Mouse (Mus musculus) WW6 (cell line): ENCODE measurements around the gene Mical1.

ENCODE experiments used
- DNase-seq: peaks from one replicate; pipeline ENCODE4 v3.0.0-alpha.2; 2013; ENCODE audit warnings: low read depth, low spot score

Mical1 gene

DNA sequence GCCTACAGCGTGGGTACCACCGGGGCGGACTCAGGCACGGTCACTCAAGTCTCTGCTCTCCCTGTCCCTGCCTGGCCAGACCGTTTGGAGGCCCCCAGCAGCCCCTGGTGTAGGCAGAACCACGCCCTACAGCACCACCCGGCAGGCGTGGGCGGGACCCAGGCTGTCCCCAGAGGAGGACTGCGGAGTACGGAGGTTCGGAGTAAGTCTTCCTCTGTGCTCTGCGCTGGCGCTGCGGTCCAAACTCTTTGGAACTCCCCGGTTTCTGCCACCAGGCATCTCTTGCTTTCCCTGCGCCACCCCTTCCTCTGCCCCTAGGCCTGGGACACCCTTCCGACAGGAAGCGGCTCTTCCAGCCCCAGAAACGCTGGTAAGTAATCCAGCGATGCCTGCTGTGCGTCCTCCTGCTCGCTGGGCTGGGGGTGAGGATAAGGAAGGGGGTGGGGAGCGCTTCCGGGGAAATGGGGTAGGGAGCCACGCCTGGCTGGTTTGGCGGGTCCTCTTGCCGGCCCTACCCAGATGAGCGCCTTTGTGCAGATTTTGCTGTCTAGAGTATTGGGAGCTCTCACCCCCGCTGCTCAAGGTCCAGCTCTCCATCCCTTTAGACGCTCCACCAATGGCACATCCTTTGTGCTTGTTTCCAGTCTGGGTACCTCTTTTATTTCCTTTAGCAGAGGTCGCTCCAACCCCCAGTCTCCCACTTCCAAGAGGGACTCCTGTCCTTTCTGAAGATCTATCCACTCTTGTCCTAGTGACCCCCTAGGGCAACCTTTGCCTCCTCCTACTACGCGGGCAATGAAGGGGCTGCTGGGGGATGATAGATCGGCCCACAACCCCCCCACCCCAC, at the start of gene Mical1:
Gene Mical1, plus strand, starts transcription at position 144 of the 847 bp plus-strand sequence.
- no peak for DNase-seq

DNA sequence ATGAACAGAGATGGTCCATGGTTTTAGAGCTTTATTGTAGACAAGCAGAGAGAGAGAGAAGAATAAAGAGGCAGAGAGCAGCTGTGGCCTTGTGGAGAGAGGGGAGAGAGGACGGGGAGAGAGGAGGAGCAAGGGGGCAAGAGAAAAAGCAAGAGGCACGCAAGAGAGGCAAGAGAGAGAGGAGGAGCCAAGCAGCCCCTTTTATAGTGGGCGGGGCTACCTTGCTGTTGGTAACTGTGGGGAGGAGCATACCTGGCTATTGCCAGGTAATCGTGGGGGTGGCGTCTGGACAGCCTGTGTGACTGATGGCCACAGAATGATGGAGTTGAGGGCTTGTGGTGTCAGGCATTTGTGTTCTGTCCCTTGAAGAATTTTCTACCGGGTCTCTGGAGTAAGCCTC, 49.7 kb upstream of the Mical1 start:
- no peak for DNase-seq

DNA sequence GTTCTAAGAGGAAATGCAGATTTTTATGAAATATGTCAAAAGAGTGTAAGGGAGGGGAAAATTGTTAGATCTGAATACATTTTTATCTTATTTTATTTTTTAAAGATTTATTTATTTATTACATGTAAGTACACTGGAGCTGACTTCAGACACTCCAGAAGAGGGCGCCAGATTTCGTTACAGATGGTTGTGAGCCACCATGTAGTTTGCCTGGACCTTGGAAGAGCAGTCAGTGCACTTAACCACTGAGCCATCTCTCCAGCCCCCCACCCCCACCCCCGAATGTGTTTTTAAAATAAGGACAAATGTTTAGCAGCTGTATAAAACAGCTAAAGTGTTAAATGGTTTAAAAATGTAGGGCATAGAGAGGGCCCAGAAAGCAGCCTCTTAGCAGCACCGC, 41.5 kb upstream of the Mical1 start:
- no peak for DNase-seq

DNA sequence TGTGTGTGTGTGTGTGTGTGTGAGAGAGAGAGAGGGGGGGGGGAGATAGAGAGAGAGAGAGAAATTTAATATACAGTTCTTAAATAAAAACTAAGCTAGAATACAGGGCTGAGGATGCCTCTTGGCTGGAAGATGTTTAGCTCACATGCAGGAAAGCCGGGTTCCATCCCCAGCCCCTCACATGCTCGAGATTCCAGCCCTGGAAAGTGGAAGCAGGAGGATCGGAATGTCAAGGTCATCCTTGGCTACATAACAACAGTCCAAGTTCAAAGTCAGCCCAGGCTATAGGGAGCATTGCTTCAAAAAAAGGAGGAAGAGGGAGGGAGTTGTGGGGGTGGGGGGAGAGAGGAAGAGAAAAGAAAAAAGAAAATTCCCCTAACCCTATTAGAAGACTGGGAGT, 41.0 kb upstream of the Mical1 start:
- no peak for DNase-seq

DNA sequence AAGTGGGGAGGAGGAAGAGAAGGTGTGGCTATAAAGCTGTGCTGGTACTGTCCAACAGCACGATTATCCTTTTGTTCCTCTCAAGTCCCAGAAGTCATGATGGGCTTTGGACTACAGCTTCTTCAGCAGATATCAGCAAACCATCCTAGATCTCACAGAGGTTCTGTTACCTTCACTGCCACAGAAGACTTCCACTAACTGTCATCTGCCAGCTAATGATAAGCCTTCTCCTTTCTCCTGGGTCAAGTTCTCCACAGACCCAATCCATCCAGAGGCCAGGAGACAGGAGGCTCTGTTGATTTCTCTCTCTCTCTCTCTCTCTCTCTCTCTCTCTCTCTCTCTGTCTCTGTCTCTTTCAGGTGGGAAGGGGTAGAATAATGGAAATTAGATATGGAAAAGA, 27.9 kb upstream of the Mical1 start:
- DNase-seq: no peak

DNA sequence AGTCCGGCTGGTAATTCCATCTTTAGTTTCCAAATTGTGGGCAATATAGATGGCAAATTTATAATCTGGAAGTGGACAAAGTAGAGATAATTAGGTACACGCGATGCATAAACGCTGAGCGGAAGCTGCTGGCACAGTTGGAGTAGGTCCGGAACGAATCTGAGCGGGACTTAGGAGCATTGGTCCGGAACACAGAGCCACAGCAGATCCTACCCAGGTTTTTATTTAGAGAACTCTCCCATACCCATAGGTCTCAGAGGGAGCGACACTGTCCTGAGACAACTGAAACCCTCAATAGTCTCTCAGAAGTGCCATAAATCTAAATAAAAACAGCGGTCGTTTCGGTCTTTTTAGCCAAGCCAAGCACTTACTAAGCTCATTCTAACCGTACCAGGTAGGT, 26.4 kb upstream of the Mical1 start:
- no peak for DNase-seq

DNA sequence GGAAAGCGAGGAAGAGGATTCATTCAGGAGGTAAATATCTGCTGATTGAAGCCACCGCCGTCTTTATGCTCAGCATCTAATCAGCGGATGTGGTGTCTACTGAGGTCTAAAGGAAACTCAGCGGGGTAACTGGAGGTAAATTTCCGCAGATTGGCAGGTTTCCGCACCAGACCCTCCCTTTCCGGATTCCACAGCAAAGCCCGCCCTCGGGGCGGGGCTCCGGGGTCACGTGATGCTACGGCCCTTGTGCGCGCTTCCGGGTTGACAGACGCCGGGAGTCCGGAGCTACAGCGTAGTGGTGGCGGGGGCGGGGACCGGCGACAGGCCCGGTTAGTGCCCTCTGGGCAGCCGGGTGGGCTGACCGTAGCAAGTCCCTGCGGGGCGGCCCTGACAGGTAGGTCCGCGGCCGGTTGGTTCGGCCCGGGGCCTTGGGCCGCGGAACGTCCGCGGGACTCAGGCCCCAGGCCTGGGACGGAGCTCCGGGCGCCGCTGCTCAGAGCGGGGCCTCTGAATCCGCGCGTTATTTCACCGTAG, 25.9 kb upstream of the Mical1 start, which contains the start of gene Zbtb24:
Gene Zbtb24, plus strand, starts transcription at position 247 of the 534 bp plus-strand sequence.
- DNase-seq: peak; percentile 83

DNA sequence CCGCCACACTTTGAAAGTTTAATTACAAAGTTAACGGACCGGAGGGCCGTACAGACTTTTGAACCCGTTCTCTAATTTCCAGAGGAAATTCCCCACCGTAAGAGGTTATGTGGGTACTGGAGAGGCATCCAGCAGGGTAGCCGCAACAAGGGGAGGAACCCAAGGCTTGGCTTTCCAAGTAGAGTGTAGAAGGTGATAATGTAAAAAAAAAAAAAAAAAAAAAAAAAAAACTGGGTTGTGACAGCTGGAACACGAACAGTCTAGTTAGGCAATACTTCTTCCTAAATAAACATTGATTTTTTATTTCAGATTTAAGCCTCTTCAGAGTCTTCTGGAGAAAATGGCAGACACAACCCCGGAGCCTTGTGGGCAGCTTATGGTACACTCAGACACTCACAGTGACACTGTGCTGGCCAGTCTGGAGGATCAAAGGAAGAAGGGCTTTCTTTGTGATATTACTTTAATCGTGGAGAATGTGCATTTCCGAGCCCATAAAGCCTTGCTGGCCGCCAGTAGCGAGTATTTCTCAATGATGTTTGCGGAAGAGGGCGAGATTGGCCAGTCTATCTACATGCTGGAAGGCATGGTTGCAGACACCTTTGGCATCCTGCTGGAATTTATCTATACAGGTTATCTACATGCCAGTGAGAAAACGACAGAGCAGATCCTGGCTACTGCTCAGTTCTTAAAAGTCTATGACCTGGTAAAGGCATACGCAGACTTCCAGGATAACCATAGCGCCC, 25.2 kb upstream of the Mical1 start:
- DNase-seq: no peak

DNA sequence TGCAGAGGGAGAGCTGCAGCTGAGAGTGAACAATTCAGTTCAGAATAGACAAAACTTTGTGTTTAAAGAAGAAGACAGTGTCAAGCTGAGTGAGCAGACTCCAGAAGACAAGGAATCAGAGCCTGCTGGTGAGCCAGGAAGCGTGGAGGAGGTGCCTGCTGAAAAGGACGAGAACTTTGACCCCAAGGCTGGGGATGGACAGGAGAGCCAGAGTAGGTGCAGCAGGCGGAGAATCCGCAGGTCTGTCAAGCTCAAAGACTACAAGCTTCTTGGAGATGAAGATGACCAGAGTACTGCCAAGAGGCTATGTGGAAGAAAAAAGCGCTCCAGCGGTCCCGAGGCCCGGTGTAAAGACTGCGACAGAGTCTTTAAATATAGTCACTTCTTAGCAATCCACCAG, 24.5 kb upstream of the Mical1 start:
- no peak for DNase-seq

DNA sequence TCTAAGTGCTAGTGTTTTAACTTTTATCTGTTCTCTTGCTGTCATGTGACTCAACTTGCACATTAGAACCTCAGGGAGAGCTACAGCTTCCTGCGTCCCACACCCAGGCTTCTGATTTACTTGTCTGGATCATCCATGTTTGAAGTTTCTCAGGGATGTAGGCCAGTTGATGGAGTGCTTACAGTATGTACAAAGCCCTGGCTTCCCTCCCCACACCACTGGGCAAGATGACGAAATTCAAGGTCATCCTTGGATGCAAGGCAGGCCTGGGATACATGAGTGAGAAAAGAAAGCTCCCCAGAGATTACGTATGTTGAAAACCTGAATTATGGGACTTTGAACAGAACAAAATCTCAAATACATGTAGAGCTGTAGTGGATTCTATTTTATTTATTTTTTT, 23.3 kb upstream of the Mical1 start:
- no peak for DNase-seq

DNA sequence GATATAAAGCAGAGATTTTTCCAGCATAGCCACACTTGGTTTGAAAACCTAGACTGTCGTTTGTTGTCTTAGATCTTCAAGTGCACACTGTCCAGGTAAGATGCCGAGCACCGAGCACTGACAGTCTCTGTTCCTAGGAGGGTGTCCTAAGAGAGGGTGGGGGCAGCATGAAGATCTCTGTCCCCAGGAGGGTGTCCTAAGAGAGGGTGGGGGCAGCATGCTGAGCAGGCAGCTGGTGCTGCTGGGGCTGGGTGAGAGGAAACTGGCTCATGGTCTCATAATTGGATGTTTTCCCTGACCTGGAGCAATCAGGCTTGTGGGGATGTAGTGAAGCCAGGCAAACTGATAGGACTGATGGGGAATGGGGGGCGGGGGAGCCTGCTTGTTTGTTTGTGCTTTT, 16.1 kb upstream of the Mical1 start:
- no peak for DNase-seq

DNA sequence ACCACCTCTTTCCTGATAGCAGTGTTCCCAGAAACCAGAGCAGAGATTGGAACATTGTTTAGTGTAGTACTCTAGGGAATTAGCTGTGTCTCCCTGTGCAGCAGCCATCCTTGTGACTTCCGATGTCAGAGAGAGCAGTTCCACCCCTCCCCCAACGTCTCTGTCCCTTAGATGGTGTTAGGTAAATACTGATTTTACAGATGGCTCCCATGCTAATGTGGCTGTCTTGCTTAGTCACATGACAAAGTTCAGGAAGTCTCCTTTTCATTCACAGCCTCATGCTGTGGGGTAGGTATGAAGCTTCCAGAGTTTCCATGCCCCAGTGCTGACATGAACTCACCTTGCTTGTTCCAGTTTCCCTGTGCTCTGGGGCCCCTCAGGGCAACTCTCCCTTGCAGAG, 15.6 kb upstream of the Mical1 start:
- no peak for DNase-seq

DNA sequence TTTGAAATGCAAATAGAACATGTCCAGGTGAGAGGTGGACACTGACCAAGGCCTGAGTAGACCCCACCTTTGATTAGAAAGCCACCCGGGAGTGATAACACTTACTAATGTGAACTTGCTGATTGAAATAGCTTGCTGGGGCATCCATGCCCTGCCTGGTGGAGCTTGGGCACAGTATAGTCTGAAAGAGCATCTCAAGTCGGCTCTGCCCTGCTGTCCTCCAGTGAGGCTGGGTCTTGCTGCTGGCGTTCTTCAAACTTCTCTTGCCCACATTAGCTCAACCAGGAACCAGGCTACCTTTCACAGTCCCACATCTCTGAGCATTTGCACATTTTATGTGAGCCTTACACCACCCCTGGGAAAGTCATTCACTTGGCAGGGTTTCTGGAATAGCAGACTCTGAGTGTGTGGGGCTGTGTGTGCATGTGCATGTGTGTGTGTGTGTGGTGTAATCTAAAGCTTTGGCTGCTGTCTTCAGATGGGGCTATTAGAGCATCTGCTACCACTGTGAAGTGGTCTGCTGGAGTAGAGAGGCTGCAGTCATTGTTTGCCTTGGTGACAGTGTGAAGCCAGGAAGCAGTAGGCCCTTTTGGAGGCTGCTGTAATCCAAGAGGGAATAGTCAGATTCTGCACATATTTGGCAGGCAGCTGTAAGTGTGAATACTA, 14.9 kb upstream of the Mical1 start:
- DNase-seq: no peak

DNA sequence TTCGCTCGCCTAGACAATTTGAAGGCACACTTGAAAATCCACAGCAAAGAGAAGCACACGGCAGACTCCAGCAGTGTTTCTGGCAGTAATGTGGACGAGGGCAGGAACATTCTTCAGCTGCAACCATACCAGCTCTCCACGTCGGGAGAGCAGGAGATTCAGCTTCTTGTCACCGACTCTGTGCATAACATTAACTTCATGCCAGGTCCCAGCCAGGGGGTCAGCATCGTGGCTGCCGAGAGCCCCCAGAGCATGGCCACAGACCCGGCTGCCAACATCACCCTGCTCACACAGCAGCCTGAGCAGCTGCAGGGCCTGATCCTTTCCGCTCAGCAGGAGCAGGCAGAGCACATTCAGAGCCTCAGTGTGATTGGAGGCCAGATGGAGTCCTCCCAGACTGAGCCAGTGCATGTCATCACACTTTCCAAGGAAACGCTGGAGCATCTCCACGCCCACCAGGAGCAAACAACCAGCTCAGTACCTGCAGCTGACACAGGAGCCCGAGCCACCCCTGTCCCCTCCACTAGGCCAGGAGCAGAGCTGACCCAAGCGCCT, 11.6 kb upstream of the Mical1 start:
- DNase-seq: no peak

DNA sequence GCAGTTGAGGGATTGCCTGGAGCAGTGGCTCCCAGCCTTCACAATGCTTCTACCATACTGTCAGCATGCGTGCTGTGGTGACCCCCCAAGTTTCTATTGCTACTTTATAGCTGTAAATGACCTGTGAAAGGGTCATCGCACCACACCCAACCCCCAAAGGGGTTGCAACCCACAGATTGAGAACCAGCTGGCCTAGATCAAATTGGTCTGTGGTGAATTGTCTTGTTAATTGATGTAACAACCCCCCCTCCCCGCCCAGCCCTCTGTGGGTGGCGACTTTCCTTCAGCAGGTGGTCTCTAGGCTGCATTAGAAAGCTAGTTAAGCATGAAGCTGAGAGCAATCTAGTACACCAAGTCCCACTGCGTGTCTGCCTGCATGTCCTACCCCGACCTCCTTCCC, 8.8 kb upstream of the Mical1 start:
- DNase-seq: peak; percentile 68

DNA sequence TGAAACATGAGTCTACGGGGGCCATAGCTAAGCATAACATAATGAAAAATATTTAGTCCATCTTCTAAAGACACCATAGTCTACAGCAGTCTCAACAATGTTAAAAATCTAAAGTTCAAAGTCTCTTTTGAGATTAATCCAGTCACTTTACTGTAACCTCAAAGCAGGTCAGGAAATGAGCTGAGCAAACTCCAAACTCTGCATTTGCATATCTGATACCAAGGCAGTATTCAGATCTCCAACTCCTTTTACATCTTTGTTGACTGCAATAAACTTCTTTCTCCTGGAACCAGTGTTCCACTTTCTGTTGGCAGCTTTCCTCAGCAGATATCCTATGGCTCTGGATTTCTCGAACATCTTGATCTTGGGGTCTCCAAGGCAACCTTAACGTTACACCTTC, 5.4 kb upstream of the Mical1 start:
- no peak for DNase-seq

DNA sequence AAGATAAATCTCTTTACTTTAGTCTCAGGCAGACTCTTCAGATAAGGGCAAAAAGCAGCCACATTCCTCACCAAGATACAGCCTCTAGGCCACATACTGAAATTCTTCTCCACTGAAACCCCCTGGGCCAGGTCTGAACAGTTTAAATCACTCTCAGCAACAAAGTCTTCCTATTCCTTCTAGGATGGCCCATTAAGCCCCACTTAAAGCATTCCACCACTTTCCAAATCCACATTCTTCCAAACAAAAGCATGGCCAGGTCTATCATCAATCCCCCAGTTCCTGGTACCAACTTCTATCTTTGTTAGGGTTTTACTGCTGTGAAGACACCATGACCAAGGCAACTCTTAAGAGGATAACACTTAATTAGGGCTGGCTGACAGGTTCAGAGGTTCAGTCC, 3.6 kb upstream of the Mical1 start:
- no peak for DNase-seq

DNA sequence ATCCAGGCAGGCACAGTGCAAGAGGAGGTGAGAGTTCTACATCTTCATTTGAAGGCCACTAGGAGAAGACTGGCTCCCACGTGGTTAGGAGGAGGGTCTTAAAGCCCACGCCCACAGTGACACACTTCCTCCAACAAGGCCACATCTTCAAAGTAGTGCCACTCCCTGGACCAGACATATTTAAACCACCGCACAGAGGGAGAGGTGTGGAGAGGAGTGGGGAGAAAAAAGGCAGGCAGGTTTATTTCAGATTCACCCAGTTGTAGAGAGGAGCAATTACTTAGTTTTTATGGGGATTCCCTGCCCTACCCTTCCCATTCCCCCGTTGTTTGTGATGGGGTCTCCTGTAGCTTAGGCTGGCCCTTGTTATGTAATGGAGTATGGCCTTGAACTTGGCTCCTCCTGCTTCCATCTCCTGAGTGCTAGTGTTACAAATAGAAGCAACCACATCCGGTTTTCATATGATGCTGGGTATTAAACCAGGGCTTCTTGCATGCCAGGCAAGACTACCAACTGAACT, 3.1 kb upstream of the Mical1 start:
- no peak for DNase-seq

DNA sequence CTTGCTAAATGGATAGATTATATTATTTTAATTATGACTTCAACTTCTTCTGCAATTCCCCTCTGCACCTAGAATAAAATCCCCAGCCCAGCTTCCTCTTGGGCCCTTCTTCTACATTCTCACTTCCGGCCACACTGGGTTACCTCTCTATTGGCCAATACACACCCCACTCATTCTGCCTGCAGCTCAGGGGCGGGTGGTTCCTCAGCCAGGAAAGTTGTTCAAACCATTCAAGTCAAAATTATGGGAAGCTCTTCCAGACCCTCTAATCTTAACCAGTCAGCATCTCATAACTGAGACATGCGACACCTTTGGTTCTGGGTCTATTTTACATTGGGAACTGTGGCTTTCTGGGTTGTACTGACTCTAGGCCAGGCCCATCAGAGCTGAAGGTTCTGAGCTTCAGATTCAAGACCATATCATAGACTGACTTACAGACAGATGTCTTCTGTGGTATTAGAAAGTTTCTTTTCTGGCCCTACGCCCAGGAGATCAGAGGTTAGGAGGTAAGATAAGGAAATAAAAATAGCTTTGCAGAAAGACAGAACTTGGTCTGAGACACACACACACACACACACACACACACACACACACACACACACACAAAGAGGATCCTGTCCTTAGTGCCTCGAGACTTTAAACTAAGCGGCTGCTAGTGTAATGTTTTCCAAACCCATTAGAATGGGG, 2.2 kb upstream of the Mical1 start:
- DNase-seq: no peak

DNA sequence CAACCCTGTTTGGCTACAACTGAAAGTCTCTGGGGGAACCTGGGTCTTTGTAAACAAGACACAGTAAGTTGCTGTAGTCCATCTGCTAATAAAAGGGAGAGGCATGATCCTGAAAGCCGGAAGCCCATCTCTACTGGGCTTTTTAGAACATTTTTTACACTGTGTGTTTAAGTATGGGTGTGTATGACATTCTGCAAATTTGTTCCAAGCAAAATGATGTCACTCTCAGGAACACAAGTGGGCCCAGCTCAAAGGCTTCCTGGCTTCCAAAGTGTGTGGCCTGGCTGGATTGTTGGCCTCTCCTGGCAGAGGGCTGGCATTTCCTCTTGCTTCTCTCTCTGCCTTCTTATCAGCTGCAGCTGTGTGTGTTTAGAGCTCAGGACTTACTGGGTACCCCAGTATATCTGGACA, 1.1 kb upstream of the Mical1 start:
- no peak for DNase-seq

DNA sequence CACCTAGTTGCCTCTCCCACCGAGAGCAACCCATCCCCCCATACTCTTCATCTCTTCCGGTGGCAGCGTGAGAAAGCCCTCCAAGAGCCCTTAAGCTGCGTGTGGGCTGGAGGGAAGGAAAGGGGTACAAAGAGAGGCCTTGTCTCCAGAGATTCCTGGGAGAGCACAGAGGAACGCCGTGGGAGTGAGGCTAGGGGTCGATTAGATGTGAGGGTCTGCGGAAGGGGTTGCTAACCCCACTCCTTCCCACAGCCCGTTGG, 834 bp downstream of the Mical1 start:
- DNase-seq: no peak
